Mouse (Mus musculus) kidney, adult 2 months (tissue): ENCODE data around the gene Ptpn1.

Experiments
- CTCF ChIP-seq: fragments of 200-500 bp; conservative IDR thresholded peaks from 2 replicates; pipeline ENCODE4 v1.5.1; 2011; ENCODE audit warnings: low read depth, mild to moderate bottlenecking, control low read depth, low read length, moderate library complexity, mixed read lengths; ENCODE audit not compliant: insufficient read depth, insufficient read length
- POLR2A ChIP-seq: fragments of 200-500 bp; IDR thresholded peaks from one replicate; pipeline ENCODE4 v1.6.1; 2011; ENCODE audit warnings: low read depth, low read length, control low read depth

GRCm38 (mm10) chr2:167935956-167936355 is 4.1 kb downstream of the Ptpn1 start:
- no peak for TF ChIP-seq CTCF
- TF ChIP-seq POLR2A, result no peak
